Mouse (Mus musculus) cortical plate, adult 2 months (tissue): ENCODE measurements around the gene Dnase2b. TPM values are rescaled to one million over a fixed set of nuclear protein-coding genes. Genes with fewer than 3 reads are reported as not detected.

Experiments used
- H3K27ac ChIP-seq: fragments of 200-500 bp; 2 replicates; pipeline ENCODE4 v1.5.1; 2012; ENCODE audit warnings: low read length, control low read depth, inconsistent platforms; ENCODE audit not compliant: insufficient read depth
- H3K4me1 ChIP-seq: fragments of 200-500 bp; 2 replicates; pipeline ENCODE4 v1.6.1; 2011; ENCODE audit warnings: low read length; ENCODE audit not compliant: control insufficient read depth, insufficient read depth
- H3K4me3 ChIP-seq: fragments of 200-500 bp; 2 replicates; pipeline ENCODE4 v1.5.1; 2011; ENCODE audit warnings: mild to moderate bottlenecking, low read length, control low read depth; ENCODE audit not compliant: insufficient read depth
- CTCF ChIP-seq: fragments of 200-500 bp; IDR thresholded peaks from 2 replicates; pipeline ENCODE4 v1.5.1; 2011; ENCODE audit warnings: mild to moderate bottlenecking, control low read depth, low read length; ENCODE audit not compliant: insufficient read depth; ENCODE audit errors: extremely low read depth
- POLR2A ChIP-seq: fragments of 200-500 bp; IDR thresholded peaks from 2 replicates; pipeline ENCODE4 v1.6.1; 2011; ENCODE audit warnings: mild to moderate bottlenecking, low read length, control low read depth; ENCODE audit not compliant: insufficient read depth; ENCODE audit errors: extremely low read depth
- polyA plus RNA-seq: library from polyadenylated mRNA; depleted of rRNA; stranded (reverse); fragments of >200 nt; gene quantifications from 2 replicates; pipeline ENCODE4 v1.2.3, GENCODE M21; 2012; rRNA removed

The Dnase2b gene
- polyA plus RNA-seq, result 0.04 TPM in 1 of 2 replicates, not detected in the other

DNA sequence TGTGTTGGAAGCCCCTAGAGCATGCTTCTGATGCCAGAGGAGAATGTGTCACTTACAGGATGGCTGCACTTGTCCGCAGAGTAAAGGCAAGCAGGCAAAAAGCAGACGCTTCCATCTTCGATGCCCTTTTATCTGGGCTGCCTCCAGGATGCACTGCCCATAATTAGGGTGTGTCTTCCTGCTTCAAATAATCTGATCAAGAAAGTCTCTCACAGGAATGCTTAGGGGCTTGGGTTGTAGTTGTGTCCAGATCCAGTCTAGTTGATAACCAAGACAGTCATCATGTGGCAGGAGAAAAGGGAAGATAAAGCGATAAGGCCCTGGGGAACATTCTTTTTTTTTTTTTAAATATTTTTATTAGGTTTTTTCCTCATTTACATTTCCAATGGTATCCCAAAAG is at the start of gene Dnase2b:
Dnase2b (minus strand) TSS at position 101 of the 400 bp plus-strand sequence.
- no peak within 1 kb of the TSS for H3K4me3 ChIP-seq
- TF ChIP-seq POLR2A (no peak), CTCF (no peak)
- no peak within 1 kb of the TSS for H3K27ac ChIP-seq
- peaks cover 4% of the 10 kb centered on the region for H3K4me1 ChIP-seq

- no peak overlapping the region for H3K27ac ChIP-seq
- H3K4me3 ChIP-seq, result no peak overlapping the region
- no peaks in the 10 kb centered on the region; the same call in 1 of the 2 replicates for H3K4me1 ChIP-seq
- TF ChIP-seq CTCF (no peak), POLR2A (no peak)
Observed at GRCm38 (mm10) chr3:146661907-146662306, 46.5 kb upstream of the Dnase2b start.

DNA sequence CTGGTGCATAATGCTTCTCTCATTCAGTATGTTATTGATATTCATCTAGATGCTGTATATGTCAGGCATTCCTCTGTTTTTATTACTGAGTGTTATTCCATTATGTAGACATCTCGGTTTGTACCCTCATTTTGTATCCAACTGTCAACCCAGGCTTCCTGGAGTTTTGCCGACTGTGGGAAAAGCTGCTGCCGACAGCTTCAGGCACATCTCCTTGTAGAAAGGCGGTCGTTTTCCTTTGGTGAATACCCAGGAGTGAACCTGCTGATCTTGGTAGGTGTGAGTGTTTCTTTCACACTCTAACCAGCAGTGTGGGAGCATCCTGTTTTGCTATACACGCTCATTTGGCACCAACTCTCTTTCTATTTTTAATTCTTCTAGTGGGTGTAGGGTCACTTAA is 45.6 kb upstream of the Dnase2b start:
- H3K4me3 ChIP-seq, result no peak overlapping the region
- H3K27ac ChIP-seq, result no peak overlapping the region
- no peak for TF ChIP-seq POLR2A
- TF ChIP-seq CTCF, result no peak
- no peaks in the 10 kb centered on the region; the same call in 1 of the 2 replicates for H3K4me1 ChIP-seq

DNA sequence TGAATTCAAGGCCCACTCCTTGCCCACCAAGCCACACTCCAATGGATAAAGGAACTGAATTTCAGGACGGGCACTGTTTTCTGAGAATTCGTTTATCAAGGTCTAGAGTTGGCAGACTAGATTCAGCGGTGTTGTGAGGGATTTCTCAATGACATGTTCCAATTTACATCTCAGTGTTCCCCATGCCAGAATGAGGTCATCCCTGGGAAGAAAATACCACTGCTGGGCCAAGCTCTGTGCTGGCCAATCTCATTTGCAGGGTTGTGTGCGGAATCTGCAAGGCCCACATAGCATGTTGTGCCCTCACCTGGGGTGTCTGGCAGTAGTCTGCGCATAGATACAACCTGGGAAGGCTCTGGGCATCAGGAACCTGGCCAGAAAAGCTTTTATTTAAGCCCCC is 43.9 kb upstream of the Dnase2b start:
- no peak for TF ChIP-seq CTCF
- TF ChIP-seq POLR2A, result no peak
- no peak overlapping the region for H3K27ac ChIP-seq
- H3K4me1 ChIP-seq, result no peaks in the 10 kb centered on the region; the same call in 1 of the 2 replicates
- no peak overlapping the region for H3K4me3 ChIP-seq

DNA sequence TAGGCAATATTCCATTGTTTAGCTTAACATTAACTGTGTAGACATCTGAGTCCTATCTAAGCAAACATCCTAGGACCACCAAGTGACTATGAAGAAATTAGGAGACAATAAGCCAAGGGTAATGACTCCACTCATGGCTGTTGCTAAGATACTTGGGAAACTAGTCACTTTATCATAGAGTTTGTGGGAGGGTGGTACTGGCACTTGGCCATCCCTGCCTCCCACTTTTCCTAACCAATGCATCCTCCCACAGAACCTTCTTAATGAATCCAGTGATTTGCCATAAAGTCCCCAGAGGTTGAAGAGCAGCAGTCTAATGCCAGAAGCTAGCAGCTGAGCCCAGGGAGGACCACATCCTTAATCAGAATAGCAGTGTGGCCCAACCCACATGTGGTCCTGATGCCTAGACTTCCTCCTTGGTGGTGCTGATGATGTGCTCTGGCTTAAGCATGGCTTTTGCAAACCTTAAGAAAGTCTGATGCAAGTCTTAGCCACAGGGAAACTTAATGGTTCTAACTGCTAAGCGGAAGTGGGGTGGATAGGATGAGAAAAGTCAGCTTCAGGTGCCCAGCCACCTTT is 42.8 kb upstream of the Dnase2b start:
- TF ChIP-seq CTCF (no peak), POLR2A (no peak)
- no peak overlapping the region for H3K4me3 ChIP-seq

GRCm38 (mm10) chr3:146657433-146657832 is 42.0 kb upstream of the Dnase2b start:
- no peak overlapping the region for H3K4me3 ChIP-seq
- no peak overlapping the region for H3K27ac ChIP-seq
- TF ChIP-seq CTCF, result no peak
- no peak for TF ChIP-seq POLR2A
- H3K4me1 ChIP-seq, result no peaks in the 10 kb centered on the region; the same call in 1 of the 2 replicates

More for the DNA sequence above, 42.8 kb upstream of the Dnase2b start:
- Histone ChIP-seq H3K4me1 (no peaks in the 10 kb centered on the region; the same call in 1 of the 2 replicates), H3K27ac (no peak overlapping the region)

DNA sequence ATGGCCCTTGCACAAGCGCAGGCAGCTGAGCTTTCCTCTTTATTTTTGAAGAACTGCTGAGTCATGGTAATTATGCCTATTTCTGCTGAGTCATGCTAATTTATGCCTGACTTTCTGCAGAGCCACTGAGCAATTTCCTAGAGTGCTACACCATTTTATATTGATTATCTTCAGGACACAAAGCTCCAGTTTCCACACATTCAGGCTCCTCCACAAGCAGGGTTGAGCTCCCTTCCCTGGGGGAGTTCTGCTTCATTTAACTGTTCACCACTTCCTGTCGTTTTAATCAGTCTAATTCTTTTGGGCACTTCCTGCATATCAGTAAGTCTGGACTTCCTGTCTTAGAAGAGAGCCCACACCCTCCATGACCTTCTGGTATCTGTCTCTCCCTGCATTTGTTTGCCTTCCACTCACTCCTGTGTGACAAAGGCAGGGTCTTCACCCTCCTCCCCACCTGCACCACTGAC is 39.7 kb upstream of the Dnase2b start:
- TF ChIP-seq CTCF (no peak), POLR2A (no peak)
- Histone ChIP-seq H3K27ac (no peak overlapping the region), H3K4me3 (no peak overlapping the region), H3K4me1 (no peaks in the 10 kb centered on the region; the same call in 1 of the 2 replicates)

DNA sequence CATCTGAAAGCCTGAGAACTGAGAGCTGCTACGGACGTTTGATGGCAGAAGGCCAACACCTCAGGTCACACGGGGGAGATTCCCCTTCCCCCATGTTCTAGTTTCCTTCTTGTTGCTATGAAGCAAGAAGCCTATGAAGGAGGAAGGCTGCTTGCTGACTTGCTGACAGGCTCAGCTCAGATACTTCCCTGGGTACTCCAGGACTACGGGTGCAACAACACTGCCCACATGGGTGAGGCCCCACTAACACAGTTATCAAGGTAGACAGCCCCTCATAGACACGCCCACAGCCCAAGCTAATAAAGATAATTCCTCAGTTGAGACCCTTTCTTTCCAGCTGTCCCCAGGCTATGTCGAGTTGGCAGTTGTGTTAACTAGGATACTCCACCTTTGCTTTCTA is 38.3 kb upstream of the Dnase2b start:
- Histone ChIP-seq H3K4me3 (no peak overlapping the region), H3K4me1 (no peaks in the 10 kb centered on the region; the same call in 1 of the 2 replicates), H3K27ac (no peak overlapping the region)
- TF ChIP-seq CTCF (no peak), POLR2A (no peak)

GRCm38 (mm10) chr3:146652431-146652830 is 37.0 kb upstream of the Dnase2b start:
- Histone ChIP-seq H3K27ac (no peak overlapping the region), H3K4me1 (no peaks in the 10 kb centered on the region; the same call in 1 of the 2 replicates), H3K4me3 (no peak overlapping the region)
- no peak for TF ChIP-seq CTCF
- TF ChIP-seq POLR2A, result no peak

GRCm38 (mm10) chr3:146651217-146651616 is 35.8 kb upstream of the Dnase2b start, which contains the start of gene 4930503B20Rik:
4930503B20Rik (minus strand) TSS chr3:146651317.
- TF ChIP-seq POLR2A (no peak), CTCF (no peak)
- Histone ChIP-seq H3K4me3 (no peak within 1 kb of the TSS), H3K27ac (no peak within 1 kb of the TSS), H3K4me1 (no peaks in the 10 kb centered on the region)

DNA sequence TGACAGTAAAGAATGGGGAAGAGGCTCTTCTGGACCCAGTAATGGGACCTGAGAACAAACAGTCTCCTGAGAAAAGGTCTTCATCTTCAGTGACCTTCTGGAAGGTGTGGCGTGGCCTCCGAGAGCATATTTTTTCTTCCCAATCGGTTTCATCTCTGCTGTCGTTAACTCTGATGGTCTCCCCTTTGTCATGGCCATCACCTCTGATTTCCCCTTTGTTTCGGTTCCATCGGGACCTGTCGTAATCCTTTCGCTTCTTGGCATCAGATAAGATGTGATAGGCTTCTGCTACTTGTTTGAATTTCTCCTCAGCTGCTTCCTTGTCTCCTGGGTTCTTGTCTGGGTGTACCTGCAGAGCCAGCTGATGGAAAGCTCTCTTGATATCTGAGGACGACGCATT is 35.3 kb upstream of the Dnase2b start:
- H3K4me3 ChIP-seq, result no peak overlapping the region
- H3K27ac ChIP-seq, result no peak overlapping the region
- H3K4me1 ChIP-seq, result no peaks in the 10 kb centered on the region
- no peak for TF ChIP-seq POLR2A
- TF ChIP-seq CTCF, result no peak
